Mouse (Mus musculus) large intestine, adult 2 months (tissue): ENCODE data around the gene Hdac9. TPM values are rescaled to one million over a fixed set of nuclear protein-coding genes. Genes with fewer than 3 reads are reported as not detected.
"Not testable (repeated sequence)": the region's sequence is repeated elsewhere in the genome, so short reads cannot be mapped to it uniquely, and the experiment has no call there.

Source experiments
- DNase-seq: peaks from one replicate; pipeline ENCODE4 v3.0.0-alpha.2; 2012; ENCODE audit warnings: low read depth, low spot score
- WGBS: fragments of 180-500 bp; shearing (Covaris S2); methylation state at CpG from one replicate; pipeline ENCODE4 v1.1.7; 2018; 5-methylcytosine and 5-hydroxymethylcytosine counted together
- polyA plus RNA-seq: library from polyadenylated mRNA; depleted of rRNA; stranded (reverse); fragments of >200 nt; gene quantifications from 2 replicates; pipeline ENCODE4 v1.2.3, GENCODE M21; 2012; rRNA removed

Hdac9 gene
- polyA plus RNA-seq, 1 experiment = 1.2 TPM

DNA sequence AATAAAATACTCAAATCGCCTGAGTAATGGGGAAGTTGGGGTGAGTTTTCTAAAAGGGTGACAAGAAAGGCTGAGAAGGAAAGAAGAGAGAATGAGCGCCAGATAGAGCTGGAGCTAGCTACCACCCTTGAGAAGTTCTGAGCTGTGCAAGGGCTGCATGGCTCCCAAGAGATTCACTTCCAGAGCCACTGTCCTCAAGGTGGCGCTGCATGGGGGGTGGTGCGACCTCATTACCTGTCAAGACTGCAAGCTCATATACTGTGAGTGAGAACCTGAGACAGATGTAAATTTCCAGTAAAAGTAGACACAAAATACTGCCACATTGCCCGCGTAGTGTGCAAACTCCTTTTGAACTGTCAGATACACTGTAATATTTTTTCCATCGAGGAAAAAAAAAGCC, 865.8 kb downstream of the Hdac9 start:
- 61% methylated on average over 7 of the region's 7 CpGs for WGBS
- no peak for DNase-seq

DNA sequence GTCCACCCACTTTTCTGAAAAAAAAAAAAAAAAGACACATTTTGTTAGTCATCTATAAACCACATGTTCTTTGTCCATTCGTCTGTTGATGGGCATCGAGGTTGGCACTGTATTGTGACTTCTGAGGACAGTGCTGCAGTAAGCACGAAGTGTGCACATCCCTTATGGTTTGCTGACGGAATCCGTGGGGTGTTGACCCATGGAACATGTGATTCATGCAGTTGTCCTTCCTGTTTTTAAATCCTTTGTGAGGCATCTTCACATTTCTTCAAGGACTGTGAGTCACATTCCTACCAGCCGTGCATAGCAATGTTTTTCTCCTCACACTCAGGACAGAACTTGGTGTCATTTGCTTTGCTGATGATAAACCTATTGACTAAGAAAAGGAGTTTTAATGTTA, 875.9 kb downstream of the Hdac9 start:
- no peak for DNase-seq
- 72% methylated on average over 6 of the region's 6 CpGs for WGBS

DNA sequence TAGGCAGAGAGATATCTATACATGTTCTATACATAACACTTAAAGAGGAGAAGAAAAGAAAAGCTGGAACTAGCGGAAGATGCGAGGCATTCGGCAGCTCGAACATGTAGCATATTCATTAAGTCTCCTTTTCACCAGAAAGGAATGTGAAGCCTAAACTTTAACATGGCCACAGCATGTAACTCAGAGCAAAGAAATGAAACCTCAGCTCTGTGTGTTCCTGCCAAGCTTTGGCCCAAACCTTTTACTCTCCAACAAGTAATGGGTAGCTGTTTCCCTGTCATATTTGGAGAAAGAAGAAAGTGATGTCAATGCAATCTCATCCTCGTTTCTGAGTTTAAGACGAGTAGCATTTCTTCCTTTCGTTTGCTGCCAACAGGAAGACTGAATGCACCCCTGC, 876.8 kb downstream of the Hdac9 start:
- WGBS = 72% methylated on average over 7 of the region's 7 CpGs
- no peak for DNase-seq

DNA sequence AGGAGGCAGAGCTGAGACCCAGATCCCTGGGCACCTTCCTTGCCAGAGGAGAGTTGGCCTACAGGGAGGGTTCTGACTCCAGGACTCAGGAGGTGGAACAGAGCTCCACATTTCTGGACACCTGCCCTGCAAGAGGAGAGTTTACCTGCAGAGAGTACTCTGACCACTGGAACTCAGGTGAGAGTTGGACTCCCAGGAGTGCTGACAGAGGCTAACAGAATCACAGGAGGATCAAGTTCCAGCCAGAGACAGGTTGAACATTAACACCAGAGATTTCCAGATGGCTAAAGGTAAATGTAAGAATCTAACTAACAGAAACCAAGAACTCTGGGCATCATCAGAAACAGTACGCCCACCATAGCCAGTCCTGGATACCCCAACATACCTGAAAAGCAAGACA, 907.1 kb downstream of the Hdac9 start:
- 88% methylated on average over 1 of the region's 1 CpGs for WGBS
- DNase-seq = not testable (repeated sequence)

Other genes with a start within 250 kb of the Hdac9 start
- gene Prps1l1, start 67.7 kb upstream of the Hdac9 start, polyA plus RNA-seq = not detected in 2 replicates
- gene Snx13, start 130.1 kb upstream of the Hdac9 start, polyA plus RNA-seq = 5.3 and 7.4 TPM in 2 replicates